Mouse (Mus musculus): Measurements from ENCODE around the gene Rapgef5. TPM values are rescaled to one million over a fixed set of nuclear protein-coding genes. Genes with fewer than 3 reads are reported as not detected.

Gene Rapgef5
- polyA plus RNA-seq, 1 experiment from 2014 or later, result 15.2 TPM

DNA sequence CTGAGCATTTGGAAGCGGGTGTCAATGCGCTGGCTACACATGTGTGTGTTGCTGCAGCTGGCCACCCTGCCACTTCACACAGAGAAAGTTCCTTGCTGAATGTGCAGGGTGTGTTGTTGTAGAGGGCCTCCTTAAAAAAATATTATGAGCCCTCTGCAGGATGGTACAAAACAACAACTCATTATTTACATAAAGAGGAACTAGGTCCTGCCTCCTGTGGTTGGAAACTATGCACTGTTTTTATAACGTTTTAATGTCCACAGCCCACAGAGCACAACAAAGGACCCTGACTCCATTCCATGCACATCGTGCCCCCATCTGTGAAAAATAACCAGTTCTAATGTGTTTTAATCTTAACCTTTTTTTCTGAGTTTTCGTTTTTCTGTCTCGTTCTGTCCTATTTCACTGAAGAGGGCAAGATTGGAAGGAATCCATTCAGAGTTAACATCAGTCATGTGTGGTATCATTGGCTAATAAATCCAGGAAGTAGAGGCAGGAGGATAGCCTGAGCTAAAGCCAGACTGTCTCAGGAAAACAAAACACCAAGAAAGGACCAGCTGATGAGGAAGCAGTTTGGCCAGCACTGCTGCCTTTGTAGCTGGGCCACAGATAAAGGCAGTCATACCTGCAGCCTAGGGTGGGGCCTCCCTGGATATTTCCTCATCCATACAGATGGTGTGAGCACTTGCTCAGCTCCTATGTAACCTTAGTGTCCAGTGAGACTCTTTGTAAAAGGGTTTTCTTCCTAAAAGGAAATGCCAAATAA lies 123.3 kb downstream of the Rapgef5 start:
- Histone ChIP-seq H3K4me2 (ENCODE audit: low read depth, low read length) (no peak overlapping the region), H3K9ac (ENCODE audit: low read length) (no peak overlapping the region), H3K4me3 (ENCODE audit: low read length) (no peak overlapping the region), H3K27ac (ENCODE audit: low read length) (no peak overlapping the region), H3K27me3 (ENCODE audit: control insufficient read depth, insufficient read depth, low read length) (no peaks in the 10 kb centered on the region), H3K36me3 (ENCODE audit: control insufficient read depth, insufficient read depth) (no peaks in the 10 kb centered on the region), H3K4me1 (ENCODE audit: control insufficient read depth, insufficient read depth, low read length) (peaks cover 7% of the 10 kb centered on the region; the same call in 1 of the 2 replicates), H3K9me3 (replicated peaks; ENCODE audit: control insufficient read depth, low read length) (no peaks in the 10 kb centered on the region)
- WGBS, result 68% methylated on average over 6 of the region's 6 CpGs
- no peak for ATAC-seq (replicated peaks; ENCODE audit: extremely low read depth, insufficient read depth, low FRiP score)

DNA sequence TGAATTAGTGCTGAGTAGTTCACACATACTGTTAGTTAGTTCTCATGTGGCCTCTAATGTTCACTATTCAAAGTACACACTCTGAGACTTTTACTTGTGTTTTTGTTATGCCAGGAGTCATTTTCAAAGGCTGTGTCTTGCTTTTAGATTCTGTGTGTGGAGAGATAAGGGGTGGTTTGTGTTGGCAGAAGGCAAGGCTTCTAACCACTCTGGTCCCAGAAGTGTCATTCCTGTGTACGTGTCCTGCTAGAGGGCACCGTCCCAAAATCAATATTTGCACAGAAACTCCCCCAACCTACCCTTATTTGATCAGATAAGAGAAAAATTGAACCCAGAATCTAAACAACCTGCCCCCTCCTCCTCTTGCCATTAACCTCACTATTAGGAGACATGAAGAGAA lies 126.2 kb downstream of the Rapgef5 start:
- H3K27me3 ChIP-seq (ENCODE audit: control insufficient read depth, insufficient read depth, low read length), result no peaks in the 10 kb centered on the region
- H3K27ac ChIP-seq (ENCODE audit: low read length), result peak overlapping the region; percentile 27; the same call in 1 of the 2 replicates
- H3K4me3 ChIP-seq (ENCODE audit: low read length), result no peak overlapping the region
- 33% methylated on average over 2 of the region's 2 CpGs for WGBS
- no peaks in the 10 kb centered on the region for H3K36me3 ChIP-seq (ENCODE audit: control insufficient read depth, insufficient read depth)
- H3K9ac ChIP-seq (ENCODE audit: low read length), result no peak overlapping the region
- H3K4me2 ChIP-seq (ENCODE audit: low read depth, low read length), result no peak overlapping the region
- ATAC-seq (replicated peaks; ENCODE audit: extremely low read depth, insufficient read depth, low FRiP score), result peak; percentile 57; the same call in 1 of the 2 replicates
- H3K4me1 ChIP-seq (ENCODE audit: control insufficient read depth, insufficient read depth, low read length), result peaks cover 4% of the 10 kb centered on the region; the same call in 1 of the 2 replicates
- H3K9me3 ChIP-seq (replicated peaks; ENCODE audit: control insufficient read depth, low read length), result no peaks in the 10 kb centered on the region

DNA sequence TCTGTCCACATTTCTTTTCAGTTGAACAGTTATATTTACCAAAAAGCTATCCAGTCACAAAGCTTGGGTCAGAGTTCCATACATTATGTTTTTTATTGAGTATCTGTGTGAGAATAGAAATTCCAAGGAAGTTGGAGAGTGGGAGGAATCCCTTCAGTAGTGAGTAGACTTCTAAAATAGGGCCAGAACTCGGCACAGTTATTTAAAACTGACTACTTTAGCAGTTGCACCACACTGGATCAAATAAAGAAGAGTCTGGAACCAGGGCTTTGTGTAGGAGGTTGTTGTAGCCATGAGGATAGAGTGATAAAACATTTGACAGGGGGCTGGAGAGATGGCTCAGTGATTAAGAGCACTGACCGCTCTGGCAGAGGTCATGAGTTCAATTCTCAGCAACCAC lies 129.5 kb downstream of the Rapgef5 start:
- H3K4me1 ChIP-seq (ENCODE audit: control insufficient read depth, insufficient read depth, low read length), result peaks cover 4% of the 10 kb centered on the region; the same call in 1 of the 2 replicates
- H3K9ac ChIP-seq (ENCODE audit: low read length), result no peak overlapping the region
- WGBS, result 77% methylated on average over 2 of the region's 2 CpGs
- no peak overlapping the region for H3K27ac ChIP-seq (ENCODE audit: low read length)
- no peaks in the 10 kb centered on the region for H3K9me3 ChIP-seq (replicated peaks; ENCODE audit: control insufficient read depth, low read length)
- no peak overlapping the region for H3K4me2 ChIP-seq (ENCODE audit: low read depth, low read length)
- no peak overlapping the region for H3K4me3 ChIP-seq (ENCODE audit: low read length)
- H3K27me3 ChIP-seq (ENCODE audit: control insufficient read depth, insufficient read depth, low read length), result no peaks in the 10 kb centered on the region
- no peaks in the 10 kb centered on the region for H3K36me3 ChIP-seq (ENCODE audit: control insufficient read depth, insufficient read depth)
- ATAC-seq (replicated peaks; ENCODE audit: extremely low read depth, insufficient read depth, low FRiP score), result no peak

DNA sequence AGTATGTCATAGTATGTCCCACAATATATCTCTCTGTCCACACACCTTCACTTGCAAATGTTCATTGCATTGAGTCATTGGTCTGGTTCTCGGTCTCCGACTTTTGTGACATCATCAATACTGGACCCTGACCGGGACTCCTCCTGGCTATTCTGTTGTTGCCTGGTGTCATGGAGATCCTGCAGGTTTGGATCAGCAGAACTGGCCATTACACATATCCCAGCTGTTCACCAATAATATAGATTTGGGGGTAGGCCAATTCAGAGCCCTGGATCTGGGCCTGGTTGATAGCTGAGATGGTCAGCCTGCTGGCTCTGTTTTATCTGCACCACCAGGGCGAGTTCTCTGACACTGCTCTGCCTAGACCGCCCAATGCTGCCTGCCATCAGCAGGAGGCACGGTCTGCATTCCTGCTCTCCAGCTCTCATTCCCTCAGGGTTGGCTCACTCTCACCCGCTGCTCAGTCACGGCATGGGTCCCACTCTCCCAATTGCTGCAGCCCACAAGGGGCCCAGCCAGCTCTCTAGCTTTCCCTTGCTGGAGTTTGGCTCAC lies 137.7 kb downstream of the Rapgef5 start:
- H3K4me1 ChIP-seq (ENCODE audit: control insufficient read depth, insufficient read depth, low read length), result peaks cover 7% of the 10 kb centered on the region; the same call in 1 of the 2 replicates
- no peak overlapping the region for H3K4me2 ChIP-seq (ENCODE audit: low read depth, low read length)
- ATAC-seq (replicated peaks; ENCODE audit: extremely low read depth, insufficient read depth, low FRiP score), result 0 out of 2 replicates have a peak, but pooled peaks have one; percentile 23
- H3K36me3 ChIP-seq (ENCODE audit: control insufficient read depth, insufficient read depth), result no peaks in the 10 kb centered on the region
- H3K27me3 ChIP-seq (ENCODE audit: control insufficient read depth, insufficient read depth, low read length), result no peaks in the 10 kb centered on the region
- H3K4me3 ChIP-seq (ENCODE audit: low read length), result no peak overlapping the region
- H3K9me3 ChIP-seq (replicated peaks; ENCODE audit: control insufficient read depth, low read length), result no peaks in the 10 kb centered on the region
- no peak overlapping the region for H3K27ac ChIP-seq (ENCODE audit: low read length)
- no peak overlapping the region for H3K9ac ChIP-seq (ENCODE audit: low read length)
- 62% methylated on average over 8 of the region's 8 CpGs for WGBS

DNA sequence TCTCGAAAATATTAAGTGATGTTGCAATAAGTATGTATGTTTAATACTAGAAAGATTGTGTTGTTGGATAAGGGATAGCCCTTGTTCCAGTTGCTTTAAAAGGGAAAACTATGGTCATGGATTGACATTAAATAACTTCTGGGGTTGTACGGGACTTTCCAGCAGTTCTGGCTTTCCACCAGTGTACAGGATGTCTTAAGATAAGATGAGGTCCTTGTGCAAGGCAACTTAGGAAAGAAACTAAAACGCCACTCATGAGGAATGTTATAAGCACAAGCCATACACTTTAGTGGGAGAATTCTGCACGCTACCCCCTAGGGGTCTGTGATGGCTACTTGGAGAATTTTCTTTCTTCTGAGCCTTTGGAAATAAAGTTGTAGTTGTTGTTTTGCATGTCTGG lies 140.7 kb downstream of the Rapgef5 start:
- ATAC-seq (replicated peaks; ENCODE audit: extremely low read depth, insufficient read depth, low FRiP score), result peak; percentile 57
- Histone ChIP-seq H3K9ac (ENCODE audit: low read length) (no peak overlapping the region), H3K4me3 (ENCODE audit: low read length) (no peak overlapping the region), H3K9me3 (replicated peaks; ENCODE audit: control insufficient read depth, low read length) (no peaks in the 10 kb centered on the region), H3K4me2 (ENCODE audit: low read depth, low read length) (no peak overlapping the region), H3K27ac (ENCODE audit: low read length) (peak overlapping the region; percentile 71), H3K36me3 (ENCODE audit: control insufficient read depth, insufficient read depth) (no peaks in the 10 kb centered on the region), H3K27me3 (ENCODE audit: control insufficient read depth, insufficient read depth, low read length) (no peaks in the 10 kb centered on the region), H3K4me1 (ENCODE audit: control insufficient read depth, insufficient read depth, low read length) (peaks cover 19% of the 10 kb centered on the region)
- 51% methylated on average over 4 of the region's 4 CpGs for WGBS

DNA sequence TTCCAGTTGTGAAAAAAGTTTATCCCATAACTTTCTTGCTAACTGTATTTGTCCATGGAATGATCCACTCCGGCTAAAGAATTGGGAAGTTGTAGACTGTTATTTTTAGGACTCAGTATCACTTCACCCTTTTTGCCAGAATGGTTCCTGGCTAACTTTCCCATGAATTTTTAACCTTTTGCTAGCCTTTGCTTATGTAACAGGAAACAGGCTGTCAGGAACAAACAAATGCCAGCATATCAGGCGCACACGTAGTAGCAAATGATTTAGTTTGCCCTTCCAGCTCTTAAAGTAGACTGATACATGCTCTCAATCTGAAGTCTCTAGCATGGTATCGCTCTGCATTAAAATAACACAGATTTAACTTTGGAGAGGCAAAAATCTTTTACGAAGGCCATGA lies 141.5 kb downstream of the Rapgef5 start:
- no peaks in the 10 kb centered on the region for H3K27me3 ChIP-seq (ENCODE audit: control insufficient read depth, insufficient read depth, low read length)
- H3K27ac ChIP-seq (ENCODE audit: low read length), result peak overlapping the region; percentile 83
- WGBS, result 44% methylated on average over 5 of the region's 5 CpGs
- ATAC-seq (replicated peaks; ENCODE audit: extremely low read depth, insufficient read depth, low FRiP score), result no peak
- H3K9me3 ChIP-seq (replicated peaks; ENCODE audit: control insufficient read depth, low read length), result no peaks in the 10 kb centered on the region
- peak overlapping the region; percentile 43; the same call in 1 of the 2 replicates for H3K4me2 ChIP-seq (ENCODE audit: low read depth, low read length)
- peaks cover 25% of the 10 kb centered on the region for H3K4me1 ChIP-seq (ENCODE audit: control insufficient read depth, insufficient read depth, low read length)
- H3K4me3 ChIP-seq (ENCODE audit: low read length), result peak overlapping the region; percentile 46
- peak overlapping the region; percentile 68 for H3K9ac ChIP-seq (ENCODE audit: low read length)
- no peaks in the 10 kb centered on the region for H3K36me3 ChIP-seq (ENCODE audit: control insufficient read depth, insufficient read depth)

DNA sequence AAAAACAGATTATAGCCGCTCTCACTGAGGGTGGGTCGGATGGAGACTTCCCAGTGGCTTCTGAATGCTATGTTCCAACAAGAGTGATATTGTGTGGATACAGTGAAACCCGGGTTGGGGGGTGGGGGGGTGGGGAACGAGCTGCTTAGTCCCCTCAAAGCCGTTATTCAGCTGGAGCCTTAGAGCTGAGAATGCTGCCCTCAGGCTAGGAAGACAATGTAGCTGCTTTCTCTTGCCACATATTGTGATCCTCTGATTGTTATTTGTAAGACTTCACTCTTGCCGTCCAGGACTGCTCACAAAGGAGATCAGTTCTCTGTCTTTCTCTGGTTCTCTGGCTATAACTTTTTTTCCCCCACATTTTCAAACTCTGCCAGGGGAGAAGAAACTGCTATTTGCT lies 142.5 kb downstream of the Rapgef5 start:
- no peak for ATAC-seq (replicated peaks; ENCODE audit: extremely low read depth, insufficient read depth, low FRiP score)
- H3K36me3 ChIP-seq (ENCODE audit: control insufficient read depth, insufficient read depth), result no peaks in the 10 kb centered on the region
- peak overlapping the region; percentile 49 for H3K4me3 ChIP-seq (ENCODE audit: low read length)
- H3K27me3 ChIP-seq (ENCODE audit: control insufficient read depth, insufficient read depth, low read length), result no peaks in the 10 kb centered on the region
- WGBS, result 43% methylated on average over 6 of the region's 6 CpGs
- peaks cover 25% of the 10 kb centered on the region for H3K4me1 ChIP-seq (ENCODE audit: control insufficient read depth, insufficient read depth, low read length)
- peak overlapping the region; percentile 51 for H3K4me2 ChIP-seq (ENCODE audit: low read depth, low read length)
- H3K27ac ChIP-seq (ENCODE audit: low read length), result peak overlapping the region; percentile 69
- H3K9ac ChIP-seq (ENCODE audit: low read length), result peak overlapping the region; percentile 68
- H3K9me3 ChIP-seq (replicated peaks; ENCODE audit: control insufficient read depth, low read length), result no peaks in the 10 kb centered on the region

DNA sequence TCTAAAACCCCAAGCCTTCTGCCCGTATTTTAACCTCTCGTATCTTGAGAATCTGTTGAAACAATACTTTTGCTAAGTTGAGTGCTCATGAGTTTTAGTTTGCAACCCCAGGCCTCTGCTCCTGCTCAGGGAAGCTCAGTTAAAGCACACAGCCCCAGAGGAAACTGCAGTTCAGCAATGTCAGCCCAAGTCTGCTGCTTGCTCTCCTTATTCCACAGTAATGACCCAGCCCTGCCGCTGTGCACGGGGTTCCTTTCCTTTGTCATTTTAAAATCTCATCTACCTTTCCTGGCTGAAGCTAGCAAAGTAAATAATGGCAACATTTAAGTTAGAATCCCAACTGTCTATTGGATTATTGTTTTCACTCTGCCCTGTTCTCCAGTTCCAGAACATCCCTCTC lies 144.1 kb downstream of the Rapgef5 start:
- Histone ChIP-seq H3K36me3 (ENCODE audit: control insufficient read depth, insufficient read depth) (no peaks in the 10 kb centered on the region), H3K9ac (ENCODE audit: low read length) (peak overlapping the region; percentile 54), H3K27me3 (ENCODE audit: control insufficient read depth, insufficient read depth, low read length) (no peaks in the 10 kb centered on the region), H3K9me3 (replicated peaks; ENCODE audit: control insufficient read depth, low read length) (no peaks in the 10 kb centered on the region), H3K4me2 (ENCODE audit: low read depth, low read length) (peak overlapping the region; percentile 51), H3K27ac (ENCODE audit: low read length) (peak overlapping the region; percentile 69), H3K4me1 (ENCODE audit: control insufficient read depth, insufficient read depth, low read length) (peaks cover 28% of the 10 kb centered on the region), H3K4me3 (ENCODE audit: low read length) (peak overlapping the region; percentile 49)
- 30% methylated on average over 4 of the region's 4 CpGs for WGBS
- no peak for ATAC-seq (replicated peaks; ENCODE audit: extremely low read depth, insufficient read depth, low FRiP score)

DNA sequence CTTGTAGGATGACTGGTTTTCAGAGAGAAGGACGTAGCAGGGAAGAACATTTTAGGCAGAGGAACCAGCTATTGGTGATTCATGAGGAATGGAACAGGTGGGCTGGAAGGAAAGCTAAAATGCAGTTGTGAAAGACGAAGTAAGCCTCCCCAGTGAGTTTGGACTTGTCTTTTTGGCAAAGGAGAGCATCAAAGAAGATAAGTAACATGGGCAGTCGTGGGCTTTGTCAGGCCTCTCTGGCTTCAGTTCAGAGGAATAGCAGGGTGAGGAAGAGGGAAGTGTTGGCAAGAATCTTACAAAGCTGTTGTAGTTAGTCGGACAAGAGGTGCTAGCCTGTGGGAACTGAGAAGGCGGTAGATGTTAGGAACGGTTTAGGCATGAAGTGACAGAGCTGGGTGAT lies 145.6 kb downstream of the Rapgef5 start:
- WGBS, result 33% methylated on average over 6 of the region's 6 CpGs
- Histone ChIP-seq H3K27ac (ENCODE audit: low read length) (peak overlapping the region; percentile 57), H3K9me3 (replicated peaks; ENCODE audit: control insufficient read depth, low read length) (no peaks in the 10 kb centered on the region), H3K4me3 (ENCODE audit: low read length) (no peak overlapping the region), H3K9ac (ENCODE audit: low read length) (0 out of 2 replicates have a peak overlapping the region, but pooled peaks have one; percentile 8), H3K4me1 (ENCODE audit: control insufficient read depth, insufficient read depth, low read length) (peaks cover 30% of the 10 kb centered on the region), H3K4me2 (ENCODE audit: low read depth, low read length) (peak overlapping the region; percentile 27), H3K36me3 (ENCODE audit: control insufficient read depth, insufficient read depth) (no peaks in the 10 kb centered on the region), H3K27me3 (ENCODE audit: control insufficient read depth, insufficient read depth, low read length) (no peaks in the 10 kb centered on the region)
- no peak; the same call in 1 of the 2 replicates for ATAC-seq (replicated peaks; ENCODE audit: extremely low read depth, insufficient read depth, low FRiP score)
